Mouse (Mus musculus) hindbrain, embryonic 15.5 days (tissue): ENCODE results near the gene Ibtk. TPM values are rescaled to one million over a fixed set of nuclear protein-coding genes. Genes with fewer than 3 reads are reported as not detected.

ENCODE experiments used
- ATAC-seq: fragments of 200-750 bp; cut with Nextera tagmentation; 2 replicates; pipeline ENCODE4 v1.8.0; 2017; ENCODE audit warnings: low read depth, moderate number of reproducible peaks, moderate TSS enrichment; ENCODE audit not compliant: low FRiP score
- H3K27ac ChIP-seq: fragments of 300-500 bp; sonication (generic); replicated peaks from 2 replicates; pipeline ENCODE4 v1.5.1; 2015; ENCODE audit warnings: mild to moderate bottlenecking, inconsistent platforms
- H3K27me3 ChIP-seq: fragments of 300-500 bp; sonication (generic); 2 replicates; pipeline ENCODE4 v1.6.1; 2015; ENCODE audit warnings: control low read depth, inconsistent platforms
- H3K36me3 ChIP-seq: fragments of 300-500 bp; sonication (generic); 2 replicates; pipeline ENCODE4 v1.6.1; 2015; ENCODE audit warnings: control low read depth, inconsistent platforms
- H3K4me1 ChIP-seq: fragments of 300-500 bp; sonication (generic); replicated peaks from 2 replicates; pipeline ENCODE4 v1.6.1; 2015; ENCODE audit warnings: control low read depth, inconsistent platforms
- H3K4me2 ChIP-seq: fragments of 300-500 bp; sonication (generic); 2 replicates; pipeline ENCODE4 v1.6.1; 2015; ENCODE audit warnings: moderate library complexity, mild to moderate bottlenecking, inconsistent platforms
- H3K4me3 ChIP-seq: fragments of 300-500 bp; sonication (generic); 2 replicates; pipeline ENCODE4 v1.5.1; 2015; ENCODE audit warnings: mild to moderate bottlenecking, inconsistent platforms
- H3K9ac ChIP-seq: fragments of 300-500 bp; sonication (generic); 2 replicates; pipeline ENCODE4 v1.6.1; 2015; ENCODE audit warnings: inconsistent platforms
- H3K9me3 ChIP-seq: fragments of 300-500 bp; sonication (generic); 2 replicates; pipeline ENCODE4 v1.6.1; 2016; ENCODE audit warnings: control low read depth, inconsistent platforms
- WGBS: fragments of 180-500 bp; shearing (Covaris S2); methylation state at CpG from one replicate; pipeline ENCODE4 v1.1.7; 2015; 5-methylcytosine and 5-hydroxymethylcytosine counted together
- polyA plus RNA-seq: library from polyadenylated mRNA; unstranded; fragments of >200 nt; fragmentation: Nextera tagmentation; extraction: Ambion mirVana; gene quantifications from 2 replicates; pipeline ENCODE4 v1.2.1, GENCODE M21; 2015

The Ibtk gene
- polyA plus RNA-seq, 1 experiment from 2014 or later, result 25.4 TPM

DNA sequence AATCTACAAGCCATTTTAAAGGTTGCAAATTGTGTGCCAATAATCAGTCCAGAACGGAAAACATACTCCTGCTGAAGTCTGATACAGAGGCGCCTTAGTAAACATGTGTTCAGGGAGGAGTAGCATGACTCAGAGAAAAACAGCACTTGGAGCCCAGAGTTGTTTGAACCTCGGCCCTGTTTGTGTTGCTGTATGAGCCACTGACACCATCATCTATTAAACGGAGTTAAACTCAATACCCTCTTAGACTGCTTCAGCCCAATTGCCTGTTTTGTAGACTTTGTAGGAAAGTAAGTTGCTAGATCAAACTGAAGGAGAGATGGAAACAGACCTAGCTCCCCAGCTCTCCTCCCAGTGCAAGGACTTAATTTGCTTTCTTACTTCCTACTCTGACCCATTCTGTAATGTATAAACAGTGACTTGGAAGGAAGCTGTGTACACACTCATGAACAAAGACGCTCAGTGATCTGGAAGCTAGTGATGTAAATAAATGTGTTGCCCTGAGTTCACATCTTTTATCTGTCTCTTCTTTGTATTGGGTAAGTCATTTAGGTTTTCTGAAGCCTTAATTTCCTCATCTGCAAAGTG lies 882 bp upstream of the Ibtk start:
- H3K27ac ChIP-seq, result peak overlapping the region; percentile 99
- H3K9me3 ChIP-seq, result no peaks in the 10 kb centered on the region
- H3K4me1 ChIP-seq, result peaks cover 21% of the 10 kb centered on the region
- H3K27me3 ChIP-seq, result no peaks in the 10 kb centered on the region
- H3K4me2 ChIP-seq, result peak overlapping the region; percentile 85
- H3K36me3 ChIP-seq, result no peaks in the 10 kb centered on the region
- H3K4me3 ChIP-seq, result peak overlapping the region; percentile 97
- ATAC-seq, result no peak
- peak overlapping the region; percentile 99 for H3K9ac ChIP-seq
- 26% methylated on average over 5 of the region's 5 CpGs for WGBS

GRCm38 (mm10) chr9:85748204-85749141 lies 661 bp downstream of the Ibtk start:
- H3K9me3 ChIP-seq, result no peaks in the 10 kb centered on the region
- peak overlapping the region; percentile 97 for H3K4me3 ChIP-seq
- peak overlapping the region; percentile 99 for H3K27ac ChIP-seq
- no peaks in the 10 kb centered on the region for H3K27me3 ChIP-seq
- 0 out of 2 replicates have a peak, but pooled peaks cover under 1% of the 10 kb centered on the region for H3K36me3 ChIP-seq
- H3K4me1 ChIP-seq, result peaks cover 22% of the 10 kb centered on the region
- H3K4me2 ChIP-seq, result peak overlapping the region; percentile 85
- peak; percentile 83 for ATAC-seq
- H3K9ac ChIP-seq, result peak overlapping the region; percentile 99
- under 1% methylated on average over 43 of the region's 43 CpGs for WGBS

GRCm38 (mm10) chr9:85745566-85745965 lies 3.6 kb downstream of the Ibtk start:
- H3K4me2 ChIP-seq, result no peak overlapping the region
- 0 out of 2 replicates have a peak, but pooled peaks cover 14% of the 10 kb centered on the region for H3K36me3 ChIP-seq
- H3K27me3 ChIP-seq, result no peaks in the 10 kb centered on the region
- WGBS, result 97% methylated on average over 2 of the region's 2 CpGs
- no peak for ATAC-seq
- peaks cover 26% of the 10 kb centered on the region for H3K4me1 ChIP-seq
- no peak overlapping the region for H3K27ac ChIP-seq
- H3K9ac ChIP-seq, result no peak overlapping the region
- no peaks in the 10 kb centered on the region for H3K9me3 ChIP-seq
- no peak overlapping the region for H3K4me3 ChIP-seq

- WGBS, result 86% methylated on average over 11 of the region's 11 CpGs
- H3K9ac ChIP-seq, result no peak overlapping the region
- no peaks in the 10 kb centered on the region for H3K9me3 ChIP-seq
- no peak overlapping the region for H3K4me3 ChIP-seq
- no peaks in the 10 kb centered on the region for H3K27me3 ChIP-seq
- peaks cover 20% of the 10 kb centered on the region for H3K4me1 ChIP-seq
- H3K4me2 ChIP-seq, result no peak overlapping the region
- no peak for ATAC-seq
- 0 out of 2 replicates have a peak, but pooled peaks cover 14% of the 10 kb centered on the region for H3K36me3 ChIP-seq
- no peak overlapping the region for H3K27ac ChIP-seq
These were observed 5.8 kb downstream of the Ibtk start for GRCm38 (mm10) chr9:85743358-85743757.

DNA sequence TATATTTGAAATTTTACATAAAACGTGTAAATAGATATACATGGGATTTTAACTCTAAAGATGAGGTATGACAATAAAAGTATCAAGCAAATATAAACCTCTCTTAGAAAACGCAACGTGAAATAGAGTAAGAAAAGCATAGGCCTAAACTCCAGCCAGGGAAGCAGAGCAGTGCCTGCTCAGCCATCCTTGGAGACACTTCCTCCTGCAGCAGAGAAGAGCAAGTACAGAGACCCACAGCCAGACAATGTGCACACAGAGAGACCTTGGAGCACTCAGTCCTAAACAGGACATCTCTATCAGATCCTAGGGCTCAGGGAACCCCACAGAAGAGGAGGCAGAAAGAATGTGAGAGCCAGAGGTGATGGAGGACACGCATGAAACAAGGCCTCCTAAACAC lies 7.0 kb downstream of the Ibtk start:
- 89% methylated on average over 4 of the region's 4 CpGs for WGBS
- H3K4me2 ChIP-seq, result no peak overlapping the region
- 0 out of 2 replicates have a peak, but pooled peaks cover 14% of the 10 kb centered on the region for H3K36me3 ChIP-seq
- H3K9me3 ChIP-seq, result no peaks in the 10 kb centered on the region
- H3K27me3 ChIP-seq, result no peaks in the 10 kb centered on the region
- H3K9ac ChIP-seq, result no peak overlapping the region
- no peak for ATAC-seq
- no peak overlapping the region for H3K4me3 ChIP-seq
- H3K4me1 ChIP-seq, result peaks cover 9% of the 10 kb centered on the region; the same call in 1 of the 2 replicates
- no peak overlapping the region for H3K27ac ChIP-seq

- H3K27me3 ChIP-seq, result no peaks in the 10 kb centered on the region
- H3K9me3 ChIP-seq, result no peaks in the 10 kb centered on the region
- no peak for ATAC-seq
- H3K4me2 ChIP-seq, result no peak overlapping the region
- H3K4me1 ChIP-seq, result 0 out of 2 replicates have a peak, but pooled peaks cover 5% of the 10 kb centered on the region
- peaks cover 19% of the 10 kb centered on the region; the same call in 1 of the 2 replicates for H3K36me3 ChIP-seq
- 88% methylated on average over 4 of the region's 4 CpGs for WGBS
- no peak overlapping the region for H3K4me3 ChIP-seq
- no peak overlapping the region for H3K9ac ChIP-seq
- no peak overlapping the region for H3K27ac ChIP-seq
These were observed 9.9 kb downstream of the Ibtk start for GRCm38 (mm10) chr9:85739279-85739678.

DNA sequence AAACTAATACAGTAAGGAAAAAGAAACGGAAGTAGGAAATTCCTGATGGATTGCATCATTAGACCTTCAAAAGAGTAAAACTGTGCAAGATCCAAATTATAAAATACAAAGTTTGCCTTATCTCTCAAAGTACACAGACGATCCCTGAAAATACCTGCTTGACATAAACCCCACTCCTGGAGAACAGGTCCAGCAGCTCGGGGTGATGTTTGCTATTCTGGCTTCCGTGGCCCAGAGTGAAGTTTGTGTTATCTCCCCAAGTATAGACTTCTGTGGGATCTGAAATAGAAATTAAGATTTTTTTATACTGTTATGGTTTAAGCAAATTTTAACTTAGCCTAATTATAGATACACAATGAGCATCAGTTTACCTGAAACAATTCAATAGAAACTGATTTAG lies 14.3 kb downstream of the Ibtk start:
- Histone ChIP-seq H3K27me3 (no peaks in the 10 kb centered on the region), H3K4me3 (no peak overlapping the region), H3K4me2 (no peak overlapping the region), H3K36me3 (peaks cover 31% of the 10 kb centered on the region), H3K27ac (no peak overlapping the region), H3K9ac (no peak overlapping the region), H3K4me1 (no peaks in the 10 kb centered on the region), H3K9me3 (no peaks in the 10 kb centered on the region)
- no peak for ATAC-seq
- WGBS, result 95% methylated on average over 4 of the region's 4 CpGs

DNA sequence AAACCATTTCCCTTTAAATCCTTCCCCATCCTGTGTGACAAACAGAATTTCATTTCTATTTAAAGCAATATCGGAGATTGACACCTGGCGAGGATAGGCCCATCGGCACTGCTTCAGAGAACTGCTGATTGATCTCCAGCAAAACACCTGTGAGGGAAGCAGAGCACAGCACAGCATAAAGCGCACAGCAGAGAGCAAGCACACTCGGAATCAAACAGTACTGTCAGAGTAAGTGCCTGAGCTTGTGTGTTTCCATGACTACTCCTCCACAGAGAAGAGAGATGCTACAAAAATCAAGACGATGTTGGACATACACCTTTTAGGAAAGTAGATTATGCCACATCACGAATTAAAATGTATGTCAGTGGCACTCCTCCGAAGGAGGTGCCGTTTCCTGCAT lies 25.1 kb downstream of the Ibtk start:
- H3K27me3 ChIP-seq, result no peaks in the 10 kb centered on the region
- 90% methylated on average over 9 of the region's 9 CpGs for WGBS
- no peak for ATAC-seq
- no peak overlapping the region for H3K27ac ChIP-seq
- no peak overlapping the region for H3K4me3 ChIP-seq
- H3K9me3 ChIP-seq, result no peaks in the 10 kb centered on the region
- H3K4me2 ChIP-seq, result no peak overlapping the region
- H3K9ac ChIP-seq, result no peak overlapping the region
- H3K36me3 ChIP-seq, result peaks cover 56% of the 10 kb centered on the region
- no peaks in the 10 kb centered on the region for H3K4me1 ChIP-seq

DNA sequence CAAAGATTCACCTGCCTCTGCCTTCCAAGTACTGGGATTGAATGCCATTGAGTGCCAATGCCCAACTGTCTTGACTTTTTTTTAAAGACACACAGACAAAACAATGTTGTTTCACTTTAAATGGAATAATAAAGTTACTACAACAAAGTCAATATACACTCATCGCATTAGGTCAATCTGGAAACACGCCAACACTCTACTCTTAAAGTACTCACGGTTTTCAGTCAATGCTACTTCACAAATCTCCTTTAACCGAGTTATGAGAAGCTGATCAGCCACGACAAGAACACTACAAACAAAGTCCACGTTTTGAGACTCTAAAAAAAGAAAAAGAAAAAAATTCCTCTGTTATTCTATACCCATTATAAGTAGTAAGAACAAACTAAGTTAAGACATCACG lies 31.8 kb downstream of the Ibtk start:
- H3K4me1 ChIP-seq, result no peaks in the 10 kb centered on the region
- H3K27me3 ChIP-seq, result no peaks in the 10 kb centered on the region
- no peak overlapping the region for H3K4me3 ChIP-seq
- H3K9me3 ChIP-seq, result no peaks in the 10 kb centered on the region
- no peak overlapping the region for H3K4me2 ChIP-seq
- H3K36me3 ChIP-seq, result peaks cover 62% of the 10 kb centered on the region
- H3K27ac ChIP-seq, result no peak overlapping the region
- 91% methylated on average over 7 of the region's 7 CpGs for WGBS
- no peak for ATAC-seq
- no peak overlapping the region for H3K9ac ChIP-seq

DNA sequence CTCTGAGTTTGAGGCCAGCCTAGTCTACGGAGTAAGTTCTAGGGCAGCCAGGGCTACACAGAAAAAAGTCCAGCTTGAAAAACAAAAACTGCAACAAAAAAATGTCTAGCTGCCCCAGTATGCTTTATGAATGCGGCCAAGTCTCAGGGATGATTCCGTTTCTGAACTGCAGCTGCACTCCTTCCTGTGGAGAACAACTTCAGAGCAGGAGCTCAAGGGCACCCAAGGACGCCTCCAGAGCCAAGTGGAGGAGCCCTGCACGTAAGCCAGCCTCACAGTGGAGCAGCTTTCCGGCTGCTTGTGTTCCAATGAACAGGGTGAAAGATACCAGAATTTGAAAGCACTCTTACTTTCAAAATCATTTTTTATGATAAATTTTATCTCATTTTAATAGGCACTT lies 41.8 kb downstream of the Ibtk start:
- Histone ChIP-seq H3K4me1 (no peaks in the 10 kb centered on the region), H3K9ac (no peak overlapping the region), H3K4me2 (no peak overlapping the region), H3K9me3 (no peaks in the 10 kb centered on the region), H3K36me3 (peaks cover 73% of the 10 kb centered on the region), H3K27me3 (no peaks in the 10 kb centered on the region), H3K4me3 (no peak overlapping the region), H3K27ac (no peak overlapping the region)
- ATAC-seq, result no peak
- 91% methylated on average over 6 of the region's 6 CpGs for WGBS

- peaks cover 52% of the 10 kb centered on the region for H3K36me3 ChIP-seq
These were observed 47.2 kb downstream of the Ibtk start for GRCm38 (mm10) chr9:85701981-85702380.

GRCm38 (mm10) chr9:85695606-85696005 lies 53.5 kb downstream of the Ibtk start:
- 100% methylated on average over 3 of the region's 3 CpGs for WGBS
- Histone ChIP-seq H3K27me3 (no peaks in the 10 kb centered on the region), H3K9ac (no peak overlapping the region), H3K4me2 (no peak overlapping the region), H3K27ac (no peak overlapping the region), H3K9me3 (no peaks in the 10 kb centered on the region), H3K4me3 (no peak overlapping the region), H3K4me1 (no peaks in the 10 kb centered on the region; the same call in 1 of the 2 replicates), H3K36me3 (peaks cover 5% of the 10 kb centered on the region; the same call in 1 of the 2 replicates)
- no peak for ATAC-seq

More at GRCm38 (mm10) chr9:85701981-85702380, 47.2 kb downstream of the Ibtk start:
- 90% methylated on average over 5 of the region's 5 CpGs for WGBS
- no peak overlapping the region for H3K4me2 ChIP-seq
- H3K9ac ChIP-seq, result no peak overlapping the region
- no peak for ATAC-seq
- H3K9me3 ChIP-seq, result no peaks in the 10 kb centered on the region
- H3K4me1 ChIP-seq, result no peaks in the 10 kb centered on the region
- no peak overlapping the region for H3K4me3 ChIP-seq
- no peak overlapping the region for H3K27ac ChIP-seq
- H3K27me3 ChIP-seq, result no peaks in the 10 kb centered on the region
